Mouse (Mus musculus): ENCODE results near the gene Atp6v1e2. TPM values are rescaled to one million over a fixed set of nuclear protein-coding genes. Genes with fewer than 3 reads are reported as not detected.

Atp6v1e2 gene
- polyA plus RNA-seq, 1 experiment: 0.48 TPM

DNA sequence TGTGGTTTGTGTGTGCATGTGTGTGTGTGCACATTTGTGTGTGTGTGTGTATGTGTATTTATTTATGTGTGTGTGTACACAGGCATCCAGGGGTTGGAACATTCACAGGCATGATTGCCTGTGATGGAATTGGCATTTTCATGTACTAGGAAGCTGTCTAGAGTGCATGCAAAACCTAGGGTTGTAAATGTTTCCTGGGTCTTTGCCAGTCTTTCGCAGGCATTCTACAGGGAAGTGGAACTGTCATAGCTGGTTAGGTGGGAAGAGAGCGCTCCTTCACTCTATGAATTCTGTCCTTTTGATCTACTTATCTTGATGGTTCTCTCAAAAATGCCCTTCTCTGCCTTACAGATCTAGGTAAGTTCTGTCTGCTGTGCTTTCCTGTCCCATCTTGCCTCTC is 10.6 kb downstream of the Atp6v1e2 start:
- H3K27ac ChIP-seq (ENCODE audit: insufficient read depth, low read length): no peak overlapping the region
- no peak overlapping the region for H3K4me3 ChIP-seq (ENCODE audit: low read depth, low read length)

DNA sequence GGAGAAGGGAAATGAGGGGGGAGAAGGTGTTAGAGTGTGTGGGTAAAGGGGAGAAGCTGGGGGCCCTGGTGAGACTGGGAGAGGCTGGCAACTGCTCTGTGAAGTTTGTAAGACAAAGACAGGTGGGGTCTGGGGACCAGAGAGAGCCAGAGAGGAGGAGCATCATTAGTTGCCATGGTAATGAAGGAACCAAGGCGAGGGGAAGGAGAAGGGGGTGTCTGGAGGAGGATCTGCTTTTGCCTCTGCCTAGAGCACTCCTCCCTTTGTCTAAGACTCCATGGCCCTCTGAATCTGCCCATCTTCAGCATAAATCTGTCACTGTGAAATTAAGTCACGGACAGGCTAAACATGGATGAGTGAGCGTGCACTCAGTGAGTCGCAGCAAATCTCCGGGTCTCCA is 14.8 kb downstream of the Atp6v1e2 start:
- TF ChIP-seq CTCF (IDR thresholded peaks at IDR 0.05; ENCODE audit: low read depth, low read length): no peak
- no peak for TF ChIP-seq EP300 (IDR thresholded peaks at IDR 0.05; ENCODE audit: insufficient read depth, low read depth, low read length)
- no peak for TF ChIP-seq POLR2A (IDR thresholded peaks at IDR 0.05; ENCODE audit: insufficient read depth, low read length)
- Histone ChIP-seq H3K9ac (ENCODE audit: low read depth, poor library complexity, severe bottlenecking) (no peak overlapping the region), H3K27me3 (ENCODE audit: control insufficient read depth, insufficient read depth, low read length, poor library complexity, severe bottlenecking) (no peaks in the 10 kb centered on the region), H3K4me1 (ENCODE audit: control insufficient read depth, insufficient read depth, low read length) (no peaks in the 10 kb centered on the region), H3K36me3 (ENCODE audit: control insufficient read depth, insufficient read depth, low read length, poor library complexity, severe bottlenecking) (no peaks in the 10 kb centered on the region), H3K9me3 (replicated peaks; ENCODE audit: control insufficient read depth, insufficient read depth, low read length, poor library complexity, severe bottlenecking) (no peaks in the 10 kb centered on the region), H3K4me3 (ENCODE audit: low read depth, low read length) (no peak overlapping the region), H3K27ac (ENCODE audit: insufficient read depth, low read length) (no peak overlapping the region)

More for the DNA sequence above, 10.6 kb downstream of the Atp6v1e2 start:
- H3K9me3 ChIP-seq (replicated peaks; ENCODE audit: control insufficient read depth, insufficient read depth, low read length, poor library complexity, severe bottlenecking): no peaks in the 10 kb centered on the region
- H3K9ac ChIP-seq (ENCODE audit: low read depth, poor library complexity, severe bottlenecking): no peak overlapping the region
- TF ChIP-seq CTCF (IDR thresholded peaks at IDR 0.05; ENCODE audit: low read depth, low read length): no peak
- no peak for TF ChIP-seq POLR2A (IDR thresholded peaks at IDR 0.05; ENCODE audit: insufficient read depth, low read length)
- no peak for TF ChIP-seq EP300 (IDR thresholded peaks at IDR 0.05; ENCODE audit: insufficient read depth, low read depth, low read length)
- H3K4me1 ChIP-seq (ENCODE audit: control insufficient read depth, insufficient read depth, low read length): no peaks in the 10 kb centered on the region
- H3K36me3 ChIP-seq (ENCODE audit: control insufficient read depth, insufficient read depth, low read length, poor library complexity, severe bottlenecking): no peaks in the 10 kb centered on the region
- H3K27me3 ChIP-seq (ENCODE audit: control insufficient read depth, insufficient read depth, low read length, poor library complexity, severe bottlenecking): no peaks in the 10 kb centered on the region

- TF ChIP-seq CTCF (IDR thresholded peaks at IDR 0.05; ENCODE audit: low read depth, low read length) (no peak), EP300 (IDR thresholded peaks at IDR 0.05; ENCODE audit: insufficient read depth, low read depth, low read length) (no peak), POLR2A (IDR thresholded peaks at IDR 0.05; ENCODE audit: insufficient read depth, low read length) (no peak)
- no peaks in the 10 kb centered on the region for H3K4me1 ChIP-seq (ENCODE audit: control insufficient read depth, insufficient read depth, low read length)
- H3K9ac ChIP-seq (ENCODE audit: low read depth, poor library complexity, severe bottlenecking): no peak overlapping the region
- no peaks in the 10 kb centered on the region for H3K9me3 ChIP-seq (replicated peaks; ENCODE audit: control insufficient read depth, insufficient read depth, low read length, poor library complexity, severe bottlenecking)
- no peaks in the 10 kb centered on the region for H3K36me3 ChIP-seq (ENCODE audit: control insufficient read depth, insufficient read depth, low read length, poor library complexity, severe bottlenecking)
- H3K4me3 ChIP-seq (ENCODE audit: low read depth, low read length): no peak overlapping the region
- no peaks in the 10 kb centered on the region for H3K27me3 ChIP-seq (ENCODE audit: control insufficient read depth, insufficient read depth, low read length, poor library complexity, severe bottlenecking)
- no peak overlapping the region for H3K27ac ChIP-seq (ENCODE audit: insufficient read depth, low read length)
These were observed 17.7 kb downstream of the Atp6v1e2 start for GRCm38 (mm10) chr17:86929981-86930380.

GRCm38 (mm10) chr17:86929355-86929754 is 18.3 kb downstream of the Atp6v1e2 start:
- no peak overlapping the region for H3K4me3 ChIP-seq (ENCODE audit: low read depth, low read length)
- TF ChIP-seq EP300 (IDR thresholded peaks at IDR 0.05; ENCODE audit: insufficient read depth, low read depth, low read length) (no peak), CTCF (IDR thresholded peaks at IDR 0.05; ENCODE audit: low read depth, low read length) (no peak)
- H3K27ac ChIP-seq (ENCODE audit: insufficient read depth, low read length): no peak overlapping the region
- H3K36me3 ChIP-seq (ENCODE audit: control insufficient read depth, insufficient read depth, low read length, poor library complexity, severe bottlenecking): no peaks in the 10 kb centered on the region
- no peaks in the 10 kb centered on the region for H3K4me1 ChIP-seq (ENCODE audit: control insufficient read depth, insufficient read depth, low read length)
- H3K27me3 ChIP-seq (ENCODE audit: control insufficient read depth, insufficient read depth, low read length, poor library complexity, severe bottlenecking): no peaks in the 10 kb centered on the region
- no peaks in the 10 kb centered on the region for H3K9me3 ChIP-seq (replicated peaks; ENCODE audit: control insufficient read depth, insufficient read depth, low read length, poor library complexity, severe bottlenecking)
- H3K9ac ChIP-seq (ENCODE audit: low read depth, poor library complexity, severe bottlenecking): no peak overlapping the region

GRCm38 (mm10) chr17:86926836-86927235 is 20.9 kb downstream of the Atp6v1e2 start:
- H3K9ac ChIP-seq (ENCODE audit: low read depth, poor library complexity, severe bottlenecking): no peak overlapping the region
- H3K9me3 ChIP-seq (replicated peaks; ENCODE audit: control insufficient read depth, insufficient read depth, low read length, poor library complexity, severe bottlenecking): no peaks in the 10 kb centered on the region
- H3K27ac ChIP-seq (ENCODE audit: insufficient read depth, low read length): no peak overlapping the region
- no peak overlapping the region for H3K4me3 ChIP-seq (ENCODE audit: low read depth, low read length)
- no peaks in the 10 kb centered on the region for H3K4me1 ChIP-seq (ENCODE audit: control insufficient read depth, insufficient read depth, low read length)
- H3K27me3 ChIP-seq (ENCODE audit: control insufficient read depth, insufficient read depth, low read length, poor library complexity, severe bottlenecking): no peaks in the 10 kb centered on the region
- no peak for TF ChIP-seq EP300 (IDR thresholded peaks at IDR 0.05; ENCODE audit: insufficient read depth, low read depth, low read length)
- TF ChIP-seq POLR2A (IDR thresholded peaks at IDR 0.05; ENCODE audit: insufficient read depth, low read length): no peak
- TF ChIP-seq CTCF (IDR thresholded peaks at IDR 0.05; ENCODE audit: low read depth, low read length): no peak
- no peaks in the 10 kb centered on the region for H3K36me3 ChIP-seq (ENCODE audit: control insufficient read depth, insufficient read depth, low read length, poor library complexity, severe bottlenecking)

- Histone ChIP-seq H3K36me3 (ENCODE audit: control insufficient read depth, insufficient read depth, low read length, poor library complexity, severe bottlenecking) (no peaks in the 10 kb centered on the region), H3K27ac (ENCODE audit: insufficient read depth, low read length) (no peak overlapping the region), H3K27me3 (ENCODE audit: control insufficient read depth, insufficient read depth, low read length, poor library complexity, severe bottlenecking) (no peaks in the 10 kb centered on the region), H3K4me1 (ENCODE audit: control insufficient read depth, insufficient read depth, low read length) (no peaks in the 10 kb centered on the region), H3K4me3 (ENCODE audit: low read depth, low read length) (no peak overlapping the region), H3K9ac (ENCODE audit: low read depth, poor library complexity, severe bottlenecking) (no peak overlapping the region), H3K9me3 (replicated peaks; ENCODE audit: control insufficient read depth, insufficient read depth, low read length, poor library complexity, severe bottlenecking) (no peaks in the 10 kb centered on the region)
- TF ChIP-seq POLR2A (IDR thresholded peaks at IDR 0.05; ENCODE audit: insufficient read depth, low read length) (no peak), EP300 (IDR thresholded peaks at IDR 0.05; ENCODE audit: insufficient read depth, low read depth, low read length) (no peak), CTCF (IDR thresholded peaks at IDR 0.05; ENCODE audit: low read depth, low read length) (no peak)
These were observed 23.0 kb downstream of the Atp6v1e2 start for GRCm38 (mm10) chr17:86924679-86925078.
